Mouse (Mus musculus): ENCODE results near the gene Tcf20. TPM values are rescaled to one million over a fixed set of nuclear protein-coding genes. Genes with fewer than 3 reads are reported as not detected.
"Not testable (repeated sequence)": the region's sequence is repeated elsewhere in the genome, so short reads cannot be mapped to it uniquely, and the experiment has no call there.

Gene Tcf20
- total RNA-seq, 2 experiments from 2014 or later = 40.7 to 75.9 TPM

DNA sequence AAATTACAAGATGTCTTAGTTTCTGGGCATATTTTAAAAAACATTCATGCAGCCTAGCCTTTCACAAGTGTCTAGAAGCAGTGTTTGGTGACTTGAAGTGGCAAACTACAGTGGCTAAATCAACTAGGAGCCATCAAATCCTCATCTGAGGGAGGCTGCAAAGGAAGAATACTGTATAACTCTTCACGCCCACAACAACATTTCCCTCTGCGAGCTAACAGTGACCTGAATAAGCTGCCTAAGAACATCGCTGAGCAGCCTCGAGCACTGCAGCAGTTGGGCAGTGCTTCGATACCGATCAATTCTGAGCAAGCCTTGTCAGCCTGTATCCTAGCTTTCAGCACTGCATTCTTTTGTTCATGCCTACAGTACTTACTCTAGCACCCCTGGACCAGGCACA lies 157.8 kb downstream of the Tcf20 start:
- no peak for ATAC-seq (ENCODE audit: poor library complexity, severe bottlenecking)

DNA sequence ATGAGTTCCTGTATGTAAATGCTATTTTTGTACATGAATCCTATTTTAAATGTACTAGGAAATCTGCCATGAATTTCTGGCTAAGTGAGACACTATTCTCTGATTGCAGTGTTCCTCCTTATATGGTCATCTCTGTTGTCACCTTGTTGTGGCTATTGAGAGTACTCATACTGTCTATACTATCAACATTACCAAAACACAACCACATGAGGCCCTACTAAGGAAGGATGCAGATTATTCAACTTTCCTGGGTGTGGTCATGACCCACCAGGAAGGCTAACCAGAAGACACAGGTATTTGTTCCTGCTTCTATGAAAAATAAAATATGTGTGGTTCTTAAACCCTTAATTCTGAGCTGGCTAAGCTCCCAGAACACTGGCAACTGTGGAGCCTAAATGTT lies 161.8 kb downstream of the Tcf20 start:
- ATAC-seq (ENCODE audit: poor library complexity, severe bottlenecking) = peak; percentile 75

DNA sequence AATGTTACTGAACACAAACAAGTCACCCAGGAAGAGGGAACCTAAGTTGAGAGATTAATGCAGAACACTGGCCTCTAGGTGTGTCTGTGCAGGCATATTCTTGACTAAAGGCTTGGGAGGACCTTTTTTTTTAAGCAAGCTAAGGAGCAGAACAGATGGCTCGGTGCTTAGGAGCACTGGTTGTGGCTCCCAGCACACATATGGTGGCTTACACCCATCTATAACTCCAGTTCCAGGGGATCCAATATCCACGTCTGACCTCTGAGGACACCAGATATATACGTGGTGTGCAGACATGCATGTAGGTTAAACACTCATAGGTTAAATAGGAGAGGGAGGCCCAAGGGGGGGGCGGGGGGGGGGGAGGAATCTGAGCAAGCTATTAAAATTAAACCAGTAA lies 165.3 kb downstream of the Tcf20 start:
- ATAC-seq (ENCODE audit: poor library complexity, severe bottlenecking) = no peak

DNA sequence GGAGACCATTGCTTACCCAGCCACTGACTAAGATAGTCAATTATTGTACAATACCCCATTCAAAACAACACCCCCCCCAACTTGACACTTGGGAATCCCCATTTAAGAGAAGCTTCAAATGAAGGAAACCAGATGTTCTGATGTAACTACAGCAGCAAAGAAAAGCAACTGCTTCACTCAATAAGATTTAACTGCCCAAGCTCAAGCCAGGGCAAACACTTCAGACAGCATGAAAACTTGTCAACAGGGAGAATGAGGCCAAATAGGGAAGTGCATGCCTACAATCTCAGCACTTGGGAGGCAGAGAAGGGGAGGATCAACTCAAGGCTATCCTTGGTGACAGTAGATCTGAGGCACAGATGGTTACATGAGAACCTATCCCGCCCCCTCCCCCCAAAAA lies 166.0 kb downstream of the Tcf20 start:
- no peak for ATAC-seq (ENCODE audit: poor library complexity, severe bottlenecking)

DNA sequence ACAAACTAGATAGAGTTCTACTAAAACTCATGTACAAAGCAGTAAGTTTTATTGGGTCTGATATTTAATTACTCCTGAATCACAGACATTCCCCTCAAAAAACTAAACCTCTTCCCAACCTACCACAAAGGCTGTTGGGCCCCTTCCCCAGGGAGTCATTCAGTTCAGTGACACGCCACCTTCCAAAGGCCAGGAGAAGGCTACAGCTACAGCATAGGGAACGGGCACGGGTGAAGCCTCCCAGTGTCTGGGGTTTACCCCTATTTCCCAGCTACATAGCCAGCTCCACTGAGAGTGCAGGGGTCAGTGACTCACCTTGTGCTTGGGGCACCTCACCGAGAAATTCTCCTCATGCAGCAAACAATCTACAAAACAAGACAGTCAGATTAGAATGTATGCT lies 172.4 kb downstream of the Tcf20 start:
- ATAC-seq (ENCODE audit: poor library complexity, severe bottlenecking) = no peak

DNA sequence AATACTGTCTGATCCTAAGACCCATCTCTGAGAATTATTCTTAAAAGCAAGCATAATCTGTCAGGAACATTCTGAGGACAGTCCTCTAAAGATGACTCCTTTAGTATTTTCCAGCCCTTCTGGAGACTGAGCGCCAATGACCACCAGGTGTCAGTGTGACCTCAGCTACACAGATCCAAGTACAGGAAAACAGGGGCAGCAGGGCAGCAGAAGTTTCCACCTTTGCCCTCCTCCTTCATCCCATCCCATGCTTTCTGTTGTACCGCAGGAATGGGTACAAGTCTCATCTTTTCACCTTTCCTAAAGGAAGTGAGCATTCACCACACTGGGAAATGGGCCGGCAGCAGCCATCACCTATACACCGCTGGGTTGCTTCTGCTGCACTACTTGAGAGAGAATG lies 172.9 kb downstream of the Tcf20 start:
- peak; percentile 59; the same call in 1 of the 2 replicates for ATAC-seq (ENCODE audit: poor library complexity, severe bottlenecking)

DNA sequence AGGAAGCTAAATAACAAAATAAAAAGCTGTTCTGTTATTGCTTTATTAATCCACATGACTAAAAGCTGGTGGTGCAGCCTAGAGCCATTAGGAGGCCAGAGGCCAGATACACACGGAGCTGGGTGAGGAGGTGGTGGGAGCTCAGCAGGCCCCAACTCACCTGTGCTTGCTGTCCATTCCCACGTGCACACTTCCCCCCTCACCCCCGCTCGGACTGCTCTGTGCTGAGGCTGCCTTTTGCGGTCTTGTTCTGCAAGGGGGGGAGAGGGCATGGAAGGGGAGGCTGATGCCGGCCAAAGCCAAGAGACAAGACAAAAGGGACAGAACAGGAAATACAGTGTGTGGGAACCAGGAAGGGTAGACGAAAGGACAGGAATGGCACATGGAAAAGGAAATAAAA lies 173.4 kb downstream of the Tcf20 start:
- no peak for ATAC-seq (ENCODE audit: poor library complexity, severe bottlenecking)

DNA sequence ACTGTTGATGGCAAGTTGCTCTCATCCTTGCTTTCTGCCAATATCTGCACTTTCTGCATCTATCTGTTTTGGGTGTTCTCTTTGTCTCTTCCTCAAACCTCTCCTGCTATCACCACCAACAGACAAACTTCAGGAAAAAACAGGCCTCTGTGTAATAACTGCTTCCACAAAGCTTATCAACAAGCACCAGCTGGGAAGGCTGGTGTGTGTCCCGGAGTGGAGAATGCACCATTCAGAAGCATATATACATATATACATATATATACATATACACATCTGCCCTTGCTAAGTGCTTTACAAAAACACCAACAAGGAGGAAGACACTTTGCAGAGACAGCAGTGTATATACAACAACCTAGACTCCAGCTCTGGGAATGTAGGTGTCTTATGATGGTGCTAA lies 177.1 kb downstream of the Tcf20 start:
- no peak for ATAC-seq (ENCODE audit: poor library complexity, severe bottlenecking)

DNA sequence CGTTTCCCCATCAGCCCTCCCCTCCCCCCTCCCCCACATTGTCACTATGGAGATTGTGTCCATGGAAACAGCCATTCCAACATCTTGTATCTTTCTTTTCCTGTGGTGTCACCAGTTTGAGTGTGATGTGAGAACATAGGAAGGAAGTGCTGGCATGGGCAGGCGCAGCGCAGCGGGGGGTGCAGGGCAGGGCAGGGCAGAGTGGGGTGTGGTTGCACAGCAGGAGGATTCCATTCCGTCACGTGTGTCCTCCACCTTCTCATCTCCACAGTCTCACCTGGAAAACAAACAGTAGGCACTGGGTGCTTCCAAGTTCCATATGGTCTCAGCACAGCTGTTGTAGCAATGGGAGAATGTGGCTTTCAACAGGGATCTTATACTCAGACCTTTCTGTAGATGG lies 178.2 kb downstream of the Tcf20 start:
- no peak for ATAC-seq (ENCODE audit: poor library complexity, severe bottlenecking)

DNA sequence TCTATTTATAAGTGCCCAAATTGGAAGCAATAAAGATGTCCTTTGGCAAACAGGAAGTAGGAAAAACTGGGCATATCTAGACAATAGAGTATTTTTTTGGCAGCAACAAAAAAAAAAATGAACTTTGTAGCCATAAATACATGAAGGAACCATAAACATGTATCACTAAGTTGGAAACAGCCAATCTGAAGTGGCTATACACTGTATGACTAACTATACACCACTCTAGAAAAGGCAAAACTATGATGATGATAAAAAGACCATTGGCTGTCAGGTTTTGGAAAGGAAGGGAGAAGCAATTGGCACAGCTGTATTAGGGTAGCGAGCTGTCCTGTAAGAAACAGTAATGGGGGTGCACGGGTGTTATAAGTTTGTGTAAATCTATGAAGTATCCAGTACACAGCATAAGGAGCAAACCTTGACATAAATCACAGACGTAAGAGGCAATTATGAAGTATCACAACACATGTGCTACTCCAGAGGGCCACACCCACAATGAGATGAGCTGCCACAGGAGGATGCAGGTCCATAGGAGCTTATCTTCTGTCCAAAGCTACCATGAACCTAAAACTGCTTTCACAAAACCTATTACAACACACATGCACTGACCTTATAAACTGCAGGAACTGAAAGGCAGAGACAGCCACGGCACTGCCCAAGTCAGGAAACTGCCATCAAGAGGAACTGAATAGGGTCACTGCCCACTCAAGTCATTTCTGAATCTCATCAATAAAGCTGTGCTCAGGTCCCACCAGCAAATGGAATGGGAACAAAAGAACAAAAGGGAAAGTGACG lies 180.5 kb downstream of the Tcf20 start:
- peak; percentile 45 for ATAC-seq (ENCODE audit: poor library complexity, severe bottlenecking)

DNA sequence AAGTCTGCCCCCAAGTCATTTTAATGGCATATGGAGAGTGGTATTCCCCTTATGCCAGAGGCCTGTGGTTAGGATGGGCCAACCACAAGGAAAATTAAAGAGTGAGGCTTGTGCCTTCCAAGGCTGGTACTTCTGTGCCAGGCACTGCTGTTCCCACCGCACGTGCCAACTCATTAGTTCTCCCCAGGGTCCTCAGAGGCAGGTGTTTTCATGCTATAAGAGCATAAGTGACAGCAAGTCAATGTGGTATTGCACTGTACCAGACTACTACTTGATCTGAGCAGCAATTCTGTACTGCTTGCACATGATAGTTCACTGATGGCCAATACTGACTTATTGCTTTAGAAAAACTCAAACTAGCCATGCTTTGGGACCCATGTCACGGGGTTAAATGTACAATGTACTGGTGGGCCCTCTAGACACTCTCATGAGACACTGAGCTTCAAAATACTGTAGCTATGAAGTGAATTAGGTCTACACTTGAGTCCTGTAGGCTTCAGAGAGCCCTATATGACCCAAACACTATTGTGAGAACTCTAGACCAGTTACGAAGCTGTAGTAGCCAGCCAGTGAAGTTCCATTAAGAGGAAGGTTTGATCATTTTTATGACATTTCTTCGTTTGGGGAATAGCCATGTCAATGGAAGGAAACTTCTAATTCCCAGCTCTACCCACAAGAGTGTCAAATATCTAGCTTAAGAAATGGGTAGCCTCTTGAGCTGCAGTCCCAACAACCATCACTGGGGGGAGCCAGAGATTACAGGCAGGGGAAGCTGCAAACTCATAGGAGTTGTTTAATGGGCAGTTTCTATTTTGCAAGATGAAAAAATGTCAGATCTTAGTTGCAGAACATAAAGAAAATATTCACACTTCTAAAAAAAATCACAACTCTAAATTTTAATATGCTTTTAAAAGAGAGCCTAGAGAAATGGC lies 182.7 kb downstream of the Tcf20 start:
- ATAC-seq (ENCODE audit: poor library complexity, severe bottlenecking) = peak; percentile 76

DNA sequence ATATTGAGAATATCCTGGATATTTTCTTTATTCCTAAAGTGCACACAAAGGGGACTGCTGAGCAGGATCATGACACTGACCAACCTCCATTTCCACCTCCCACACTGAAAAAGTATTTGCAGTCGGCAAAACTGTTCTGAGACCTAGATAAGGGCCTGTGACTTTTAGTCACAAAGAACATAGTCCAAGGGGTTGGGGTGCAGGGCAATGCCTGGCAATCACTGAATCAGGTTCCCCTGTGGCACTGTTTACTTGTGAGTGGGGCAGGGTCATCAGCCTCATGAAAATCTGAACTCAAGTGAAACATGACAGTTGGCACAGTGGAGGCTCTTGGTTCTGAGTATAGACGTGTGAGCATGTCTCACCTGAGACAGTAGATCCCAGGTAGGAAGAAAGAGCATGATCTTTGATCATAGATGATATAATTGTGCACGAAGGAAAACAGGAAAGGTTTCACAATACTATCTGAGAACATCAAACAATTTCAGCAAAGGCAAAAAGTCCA lies 191.7 kb downstream of the Tcf20 start:
- ATAC-seq (ENCODE audit: poor library complexity, severe bottlenecking) = no peak

DNA sequence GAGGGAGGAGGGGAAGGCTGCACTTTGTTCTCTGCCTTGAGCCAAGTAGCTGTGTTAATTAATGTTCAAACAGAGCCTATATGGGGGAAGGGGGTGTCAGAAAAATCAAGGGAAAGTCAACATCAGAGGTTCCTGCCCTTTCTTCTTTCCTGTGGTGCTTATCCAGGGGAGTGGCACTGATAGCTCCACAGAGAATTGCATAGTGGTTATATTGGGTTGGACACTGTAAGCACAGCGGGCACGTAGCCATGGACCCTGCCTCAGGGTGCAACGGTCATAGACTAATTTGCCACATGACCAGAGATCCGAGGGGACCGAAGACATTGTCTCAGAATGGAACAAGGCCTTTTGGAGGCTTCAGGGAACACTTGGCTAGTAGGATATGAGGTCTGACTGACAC lies 193.4 kb downstream of the Tcf20 start, which contains the start of gene Cyp2d26:
TSS of gene Cyp2d26 (minus strand) at position 18 of the 400 bp plus-strand sequence.
- no peak for ATAC-seq (ENCODE audit: poor library complexity, severe bottlenecking)

DNA sequence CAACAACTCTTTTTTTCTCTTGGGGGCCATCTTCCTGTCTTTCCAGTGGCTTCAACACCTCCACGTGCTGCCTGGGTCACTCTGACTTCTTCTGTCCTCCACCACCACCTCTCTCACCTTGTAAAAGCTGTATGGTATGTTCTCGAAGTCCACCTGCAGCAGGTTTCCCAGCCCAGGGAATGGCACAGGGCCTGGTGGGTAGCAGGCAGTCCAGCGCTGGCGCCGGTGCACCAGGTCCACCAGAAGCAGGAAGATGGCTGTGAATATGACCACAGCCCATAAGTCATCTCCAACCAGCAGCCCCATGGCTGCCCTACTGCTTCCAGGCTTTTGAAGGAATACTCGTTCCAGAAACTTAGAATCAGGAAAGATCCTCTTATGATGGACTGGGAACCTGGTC lies 193.8 kb downstream of the Tcf20 start:
- no peak for ATAC-seq (ENCODE audit: poor library complexity, severe bottlenecking)

DNA sequence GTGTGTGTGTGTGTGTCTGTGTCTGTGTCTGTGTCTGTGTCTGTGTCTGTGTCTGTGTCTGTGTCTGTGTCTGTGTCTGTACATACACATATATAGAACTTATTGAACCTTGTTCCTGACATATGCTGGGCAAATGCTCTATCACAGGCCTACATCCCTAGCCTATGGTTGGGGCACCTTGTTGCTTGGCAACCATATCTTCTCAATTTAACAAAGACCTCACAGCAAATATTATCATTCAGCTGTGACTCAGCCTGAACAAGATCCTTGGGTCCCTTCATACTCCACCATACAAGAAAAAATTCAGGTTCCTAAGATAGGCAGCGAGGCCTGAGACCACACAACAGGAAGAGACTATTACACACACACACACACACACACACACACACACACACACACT lies 194.2 kb downstream of the Tcf20 start:
- ATAC-seq (ENCODE audit: poor library complexity, severe bottlenecking) = no peak

DNA sequence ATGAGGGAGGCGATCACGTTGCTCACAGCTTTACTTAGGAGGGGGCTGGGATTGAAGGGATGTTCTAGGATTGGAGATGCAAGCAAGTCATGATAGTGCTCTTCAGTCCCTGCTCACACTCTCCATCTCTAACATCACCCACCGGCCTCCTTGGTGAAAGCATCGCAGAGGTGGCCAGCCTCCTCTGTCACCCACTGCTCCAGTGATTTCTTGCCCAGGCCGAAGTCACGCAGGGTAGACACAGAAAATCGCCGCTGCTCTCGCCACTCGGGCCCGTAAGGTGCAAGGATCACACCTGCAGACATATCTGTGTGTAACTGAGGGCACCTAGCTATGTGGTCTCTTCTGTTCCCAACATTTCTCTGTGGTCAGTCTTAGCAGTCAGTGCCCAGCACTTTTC lies 195.1 kb downstream of the Tcf20 start:
- ATAC-seq (ENCODE audit: poor library complexity, severe bottlenecking) = no peak

DNA sequence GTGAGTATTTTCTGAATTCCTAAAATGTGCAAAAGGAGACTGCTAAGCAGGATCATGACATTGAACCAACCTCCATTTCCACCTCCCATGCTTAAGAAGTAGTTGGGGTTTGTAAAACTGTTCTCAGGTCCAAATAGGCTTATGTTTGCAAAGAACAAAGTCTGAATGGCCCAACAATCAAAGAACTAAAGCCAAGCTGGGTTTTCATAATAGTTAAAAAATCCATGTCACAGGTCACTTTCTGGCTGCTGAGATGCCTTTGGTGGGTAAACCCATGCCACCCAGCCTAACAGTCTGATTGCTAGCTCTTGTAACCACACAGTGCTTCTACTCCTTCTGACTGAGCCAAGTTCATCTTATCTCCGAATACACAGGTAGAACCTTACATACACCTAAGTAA lies 203.1 kb downstream of the Tcf20 start:
- no peak for ATAC-seq (ENCODE audit: poor library complexity, severe bottlenecking)

DNA sequence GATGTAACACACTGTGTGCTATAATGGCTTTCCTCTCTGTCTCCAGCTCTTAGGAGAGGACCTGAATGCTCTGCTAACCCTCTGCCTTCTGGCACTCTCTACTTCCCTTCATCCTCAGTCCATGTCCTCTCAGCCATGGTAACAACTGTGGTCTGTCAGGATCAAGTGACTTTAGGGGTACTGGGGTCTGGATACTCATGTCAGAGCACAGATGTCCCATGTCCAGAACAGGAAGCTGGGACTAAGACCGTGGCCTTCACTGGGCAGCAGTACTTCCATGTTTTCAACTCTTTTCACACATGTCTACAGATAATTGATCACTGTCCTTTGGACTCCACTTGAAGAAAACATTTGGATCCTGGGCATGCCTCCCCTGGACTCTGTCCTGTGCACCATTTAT lies 203.9 kb downstream of the Tcf20 start:
- ATAC-seq (ENCODE audit: poor library complexity, severe bottlenecking) = no peak

DNA sequence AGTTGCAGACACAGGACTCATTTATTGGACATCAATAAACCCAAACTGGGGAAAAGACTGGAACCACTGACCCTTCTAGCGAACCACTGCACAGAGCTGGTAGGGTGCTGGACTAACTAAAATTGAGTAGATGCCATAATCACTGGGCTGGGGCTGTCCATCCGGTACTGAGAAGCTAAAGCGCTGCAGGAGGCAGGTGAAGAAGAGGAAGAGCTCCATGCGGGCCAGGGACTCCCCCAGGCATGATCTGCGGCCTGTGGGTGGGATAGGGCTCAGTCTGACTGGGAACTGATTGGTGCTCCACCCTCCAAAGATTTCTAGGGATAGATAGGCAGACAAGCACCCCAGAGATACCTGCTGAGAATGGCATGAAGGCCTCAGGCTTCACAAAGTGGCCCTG lies 209.8 kb downstream of the Tcf20 start:
- not testable (repeated sequence) for ATAC-seq (ENCODE audit: poor library complexity, severe bottlenecking)

DNA sequence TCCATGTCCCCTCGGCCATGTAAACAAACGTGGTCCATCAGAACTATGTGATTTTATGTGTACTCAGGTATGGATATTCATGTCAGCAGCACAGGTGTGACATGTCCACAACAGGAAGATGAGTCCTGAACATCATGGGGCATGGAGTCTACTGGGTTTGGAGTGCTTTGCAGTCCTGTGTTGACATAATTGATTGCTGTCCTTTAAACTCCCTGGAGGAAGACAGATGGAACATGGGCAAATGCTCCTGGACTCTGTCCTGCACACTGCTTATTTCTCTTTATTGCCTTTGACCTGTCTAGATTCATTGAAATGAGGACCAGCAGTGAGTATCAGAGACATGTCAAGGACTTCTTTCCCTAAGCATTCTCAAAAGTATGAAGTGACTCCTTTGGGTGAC lies 221.7 kb downstream of the Tcf20 start:
- ATAC-seq (ENCODE audit: poor library complexity, severe bottlenecking) = no peak

DNA sequence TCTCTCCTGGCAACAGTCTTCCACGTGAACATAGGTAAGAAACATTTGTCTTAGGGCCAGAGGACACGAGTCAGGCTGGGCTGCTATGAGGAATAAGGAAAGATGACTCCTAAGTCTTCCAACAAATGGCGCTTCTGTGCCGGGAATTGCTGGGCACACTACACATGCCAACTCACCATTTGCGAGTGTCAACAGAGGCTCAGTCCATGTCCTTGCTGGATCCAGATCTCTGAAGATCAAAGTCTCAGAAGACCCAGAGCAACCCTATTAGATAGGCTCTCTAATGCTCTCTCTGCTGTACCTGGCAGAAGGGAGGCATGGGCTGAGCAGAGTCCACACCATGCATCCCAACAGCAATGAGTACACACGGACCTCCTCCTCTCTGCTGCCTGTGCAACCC lies 222.8 kb downstream of the Tcf20 start:
- ATAC-seq (ENCODE audit: poor library complexity, severe bottlenecking) = no peak

All from megakaryocyte, adult 5-6 weeks (primary cell).